Mouse (Mus musculus): ENCODE measurements around the gene E2f2.
A peak's percentile ranks its signal among the peaks of the same experiment; 100 is the strongest.

Gene E2f2

GRCm38 (mm10) chr4:136172011-136172541, at the start of gene E2f2:
Gene E2f2 (plus strand): TSS chr4:136172394.
- DNase-seq (ENCODE audit: low read depth): peak; percentile 70

- no peak for DNase-seq (ENCODE audit: low read depth)
Observed at GRCm38 (mm10) chr4:136123111-136123791, 48.9 kb upstream of the E2f2 start.

- DNase-seq (ENCODE audit: low read depth): no peak
Observed at GRCm38 (mm10) chr4:136123792-136124161, 48.4 kb upstream of the E2f2 start.

- DNase-seq (ENCODE audit: low read depth): no peak
Observed at GRCm38 (mm10) chr4:136124581-136124980, 47.6 kb upstream of the E2f2 start.

GRCm38 (mm10) chr4:136125458-136125857, 46.7 kb upstream of the E2f2 start:
- no peak for DNase-seq (ENCODE audit: low read depth)

GRCm38 (mm10) chr4:136126019-136126418, 46.2 kb upstream of the E2f2 start:
- DNase-seq (ENCODE audit: low read depth): no peak

GRCm38 (mm10) chr4:136127670-136128069, 44.5 kb upstream of the E2f2 start:
- no peak for DNase-seq (ENCODE audit: low read depth)

GRCm38 (mm10) chr4:136129842-136130241, 42.4 kb upstream of the E2f2 start:
- DNase-seq (ENCODE audit: low read depth): no peak

GRCm38 (mm10) chr4:136133801-136134200, 38.4 kb upstream of the E2f2 start:
- no peak for DNase-seq (ENCODE audit: low read depth)

- DNase-seq (ENCODE audit: low read depth): no peak
Observed at GRCm38 (mm10) chr4:136134418-136134977, 37.7 kb upstream of the E2f2 start.

- no peak for DNase-seq (ENCODE audit: low read depth)
Observed at GRCm38 (mm10) chr4:136134978-136135873, 37.0 kb upstream of the E2f2 start.

- DNase-seq (ENCODE audit: low read depth): no peak
Observed at GRCm38 (mm10) chr4:136135874-136136728, 36.1 kb upstream of the E2f2 start.

GRCm38 (mm10) chr4:136139326-136140110, 32.7 kb upstream of the E2f2 start:
- no peak for DNase-seq (ENCODE audit: low read depth)

GRCm38 (mm10) chr4:136140327-136141250, 31.6 kb upstream of the E2f2 start:
- peak; percentile 51 for DNase-seq (ENCODE audit: low read depth)

- DNase-seq (ENCODE audit: low read depth): no peak
Observed at GRCm38 (mm10) chr4:136142267-136143192, 29.7 kb upstream of the E2f2 start.

- DNase-seq (ENCODE audit: low read depth): peak; percentile 63
Observed at GRCm38 (mm10) chr4:136143193-136143976, 28.8 kb upstream of the E2f2 start, which contains the start of gene Id3. Gene Id3 (plus strand): TSS chr4:136143497.

GRCm38 (mm10) chr4:136144126-136144926, 27.9 kb upstream of the E2f2 start:
- no peak for DNase-seq (ENCODE audit: low read depth)

All from c-Kit-positive CD71-positive TER-119-negative erythroid progenitor cells, embryonic 14.5 days (primary cell).